Mouse (Mus musculus) naive thymus-derived CD4-positive, alpha-beta T cell, adult 2 months (primary cell): ENCODE results near the gene Hoxd11.

ENCODE experiments used
- DNase-seq: peaks from one replicate; pipeline ENCODE4 v3.0.0-alpha.2; 2011; ENCODE audit warnings: low read depth

Hoxd11 gene

DNA sequence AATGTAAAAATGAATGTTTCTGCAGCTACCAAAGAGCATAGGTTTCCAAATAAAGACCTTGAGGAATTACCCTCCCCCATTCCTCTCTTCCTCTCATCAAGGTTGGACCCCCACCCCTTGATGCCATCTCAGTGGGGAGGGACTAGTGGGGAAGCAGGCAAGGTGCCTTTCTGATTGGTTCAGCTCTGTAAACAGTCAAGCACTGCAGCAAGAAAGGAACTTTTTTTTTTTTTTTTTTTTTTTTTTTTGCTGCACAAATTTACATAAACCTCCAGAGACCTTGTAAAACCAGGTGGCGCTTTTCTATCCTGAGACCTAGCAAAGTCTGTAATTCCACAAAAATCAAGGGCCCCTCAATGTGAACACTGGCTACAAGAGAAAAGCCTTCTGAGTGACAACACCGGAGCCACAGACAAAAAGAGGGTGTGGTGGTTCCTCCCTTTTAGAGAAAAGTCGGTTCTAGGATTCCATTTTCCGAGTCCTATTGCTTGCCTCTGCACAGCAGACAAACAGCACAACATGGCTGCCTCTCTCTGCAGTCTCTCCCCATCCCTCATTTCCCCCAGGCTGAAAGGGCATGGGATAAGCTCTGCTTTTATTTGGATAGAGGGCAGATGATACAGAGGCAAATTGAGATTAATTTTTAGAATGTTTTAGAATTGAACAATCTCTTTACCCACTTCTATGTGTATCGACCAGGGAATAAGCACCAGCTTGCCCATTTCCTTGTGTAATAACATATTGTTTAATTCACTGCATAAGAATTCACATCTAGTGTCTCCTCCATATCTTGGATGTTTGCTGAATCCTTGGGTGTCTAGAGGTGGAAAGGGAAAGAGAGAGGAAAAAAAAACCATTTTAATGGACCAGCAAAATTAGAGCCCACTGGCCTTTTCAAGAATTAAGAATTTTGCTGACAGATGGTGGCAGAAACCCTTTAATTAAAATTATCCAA lies 30.4 kb downstream of the Hoxd11 start:
- no peak for DNase-seq

GRCm38 (mm10) chr2:74710929-74711543 lies 31.7 kb downstream of the Hoxd11 start:
- DNase-seq = no peak

DNA sequence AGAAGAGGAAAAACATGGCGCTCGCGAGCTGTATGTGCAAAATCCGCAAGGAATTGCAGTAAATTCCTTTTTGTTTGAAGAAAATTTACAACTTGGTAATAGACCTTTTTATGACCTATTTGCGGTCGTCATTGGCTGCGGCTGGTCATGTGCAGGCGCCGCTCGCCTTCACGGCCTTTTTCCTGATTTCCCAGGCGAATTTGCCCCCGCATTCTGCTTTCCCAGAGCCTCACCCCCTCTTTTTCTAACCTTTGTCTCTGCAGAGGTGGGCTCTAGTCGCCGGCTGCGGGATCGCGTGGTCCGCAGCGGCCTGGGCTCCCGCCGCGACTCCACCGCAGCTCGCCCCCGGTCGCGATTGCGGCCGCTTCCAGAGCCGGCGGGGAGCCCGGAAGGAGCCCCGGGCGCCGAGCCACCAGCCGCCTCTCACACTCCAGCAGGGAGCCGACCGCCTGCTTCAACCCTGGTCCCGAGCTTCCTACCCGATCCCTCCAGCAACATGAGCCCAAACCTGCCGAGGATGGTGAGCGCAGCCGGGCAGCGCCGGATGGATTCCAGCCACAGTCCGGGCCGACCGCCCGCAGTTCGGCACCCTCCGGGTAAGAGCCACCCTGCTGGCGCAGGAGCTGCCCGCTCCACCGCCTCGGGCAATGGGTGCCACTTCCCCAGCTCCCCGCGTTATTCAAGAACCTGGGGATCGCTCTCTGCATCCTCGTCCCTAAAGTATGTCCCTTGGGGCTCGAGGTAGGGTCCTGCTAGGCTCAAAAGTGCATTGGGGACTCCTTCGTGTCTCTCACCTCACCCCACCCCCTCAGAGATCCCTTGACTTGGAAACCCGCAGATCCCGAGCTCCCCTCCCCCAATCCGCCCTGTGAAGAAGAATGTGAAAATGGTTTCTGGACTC lies 32.6 kb downstream of the Hoxd11 start, which contains the start of the genes Hoxd3 and Hoxd4:
TSS of gene Hoxd3 (plus strand) at position 207 of the 901 bp plus-strand sequence.
TSS of gene Hoxd4 (plus strand) at position 209 of the 901 bp plus-strand sequence.
- DNase-seq = no peak

DNA sequence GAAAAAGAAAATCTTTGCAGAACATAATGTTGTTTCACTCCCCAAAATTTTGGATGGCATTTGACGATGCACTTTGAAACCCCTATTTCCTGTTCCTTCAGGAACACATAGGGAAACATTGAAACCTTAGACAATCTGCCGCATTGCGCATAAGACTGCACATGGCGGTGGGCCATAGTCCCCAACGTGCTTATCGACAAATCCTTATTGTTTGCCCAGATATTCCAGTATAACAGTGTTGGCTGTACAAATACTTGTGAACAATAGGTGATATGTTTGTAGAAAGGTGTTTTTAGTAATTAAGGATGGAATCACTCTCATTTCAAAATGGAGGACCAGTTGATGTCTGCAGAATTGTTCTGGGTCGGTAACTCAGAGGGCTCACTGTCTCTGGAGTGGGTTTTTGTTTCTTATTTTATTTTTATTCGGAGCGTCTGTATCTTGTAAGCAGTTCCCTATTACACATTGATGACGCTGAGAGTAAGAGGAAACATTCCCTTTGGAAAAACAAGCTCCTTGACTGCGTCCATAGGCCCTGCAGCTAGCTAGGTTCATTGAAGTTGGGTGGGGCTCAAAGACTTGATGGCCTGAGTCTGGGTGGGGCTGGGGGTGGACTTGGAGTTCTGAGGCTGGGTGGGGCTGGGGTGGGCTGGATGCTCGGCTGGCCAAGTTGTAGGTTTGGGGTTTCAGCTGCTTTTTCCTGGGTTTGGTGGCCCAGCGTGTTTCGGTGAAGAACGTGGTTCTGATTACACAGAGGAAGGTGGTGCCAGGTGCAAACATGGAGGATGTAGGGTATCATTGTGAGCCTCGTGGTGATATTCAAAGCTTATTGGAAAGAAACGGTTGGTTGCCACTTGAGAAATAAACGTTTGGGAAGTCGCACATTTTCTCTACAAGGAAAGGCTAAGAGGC lies 34.1 kb downstream of the Hoxd11 start:
- DNase-seq = no peak

- no peak for DNase-seq
Measured at GRCm38 (mm10) chr2:74714156-74714789, 34.9 kb downstream of the Hoxd11 start.

GRCm38 (mm10) chr2:74714881-74715280 lies 35.5 kb downstream of the Hoxd11 start:
- DNase-seq = no peak

GRCm38 (mm10) chr2:74715504-74716241 lies 36.3 kb downstream of the Hoxd11 start:
- peak; percentile 84 for DNase-seq

DNA sequence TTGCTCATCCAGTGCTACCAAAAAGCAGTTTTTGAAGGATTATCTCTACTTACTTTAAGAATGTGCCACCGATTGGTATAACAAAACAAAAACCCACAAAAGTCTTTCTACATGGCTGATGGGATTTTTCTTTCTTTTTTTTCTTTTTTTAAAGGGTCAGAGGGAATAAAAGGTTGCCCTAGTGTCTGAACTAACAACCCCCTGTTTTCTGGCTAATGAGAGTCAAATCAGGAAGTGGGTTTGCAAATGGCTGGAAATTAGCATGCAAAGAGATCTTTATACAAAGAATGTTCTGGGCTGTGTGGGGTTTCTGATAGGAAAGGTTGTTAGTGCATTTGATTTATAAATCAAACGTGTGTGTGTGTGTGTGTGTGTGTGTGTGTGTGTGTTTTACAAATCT lies 41.0 kb downstream of the Hoxd11 start:
- no peak for DNase-seq

- no peak for DNase-seq
Measured at GRCm38 (mm10) chr2:74720955-74721491, 41.7 kb downstream of the Hoxd11 start.

GRCm38 (mm10) chr2:74721882-74722281 lies 42.5 kb downstream of the Hoxd11 start:
- no peak for DNase-seq

DNA sequence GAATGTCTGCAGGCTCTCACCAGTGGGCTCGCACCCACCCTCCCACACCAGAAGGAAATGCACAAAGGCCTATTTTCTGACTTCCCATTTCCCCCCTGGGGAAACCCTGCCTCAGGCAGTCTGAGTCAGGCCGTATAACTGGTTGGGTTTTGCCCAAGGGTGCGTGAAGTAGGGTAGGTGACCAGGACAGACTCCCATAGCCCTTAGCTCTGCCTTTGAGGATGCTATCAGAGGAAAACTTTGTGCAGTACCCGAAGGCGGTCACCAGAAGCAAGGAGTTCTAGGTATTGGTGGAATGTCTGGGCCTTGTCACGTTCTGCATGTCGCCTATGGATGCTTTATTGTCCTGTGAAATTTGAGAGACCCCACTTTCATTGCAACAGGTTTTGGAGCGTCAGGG lies 43.6 kb downstream of the Hoxd11 start:
- DNase-seq = no peak

- DNase-seq = no peak
Measured at GRCm38 (mm10) chr2:74724244-74725015, 45.1 kb downstream of the Hoxd11 start.

DNA sequence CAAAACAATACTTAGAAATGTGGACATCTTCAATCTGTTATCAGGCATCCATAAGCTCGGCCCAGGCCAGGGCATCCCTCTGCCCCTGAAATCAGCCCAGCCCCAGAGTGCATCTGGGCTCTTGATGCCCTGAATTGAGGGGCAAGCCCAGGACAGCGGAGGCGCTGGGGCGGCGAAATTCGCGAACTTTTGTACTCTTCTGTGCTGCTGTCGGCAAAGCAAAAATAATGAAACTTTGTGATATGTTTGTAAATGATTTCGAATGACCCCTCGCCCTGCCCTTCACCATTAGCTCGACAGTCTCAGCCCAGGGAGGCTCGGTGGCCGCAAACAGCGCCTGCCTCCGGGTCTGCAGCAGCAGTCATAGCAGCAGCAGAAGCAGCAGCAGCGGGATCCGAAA lies 45.8 kb downstream of the Hoxd11 start:
- DNase-seq = no peak

DNA sequence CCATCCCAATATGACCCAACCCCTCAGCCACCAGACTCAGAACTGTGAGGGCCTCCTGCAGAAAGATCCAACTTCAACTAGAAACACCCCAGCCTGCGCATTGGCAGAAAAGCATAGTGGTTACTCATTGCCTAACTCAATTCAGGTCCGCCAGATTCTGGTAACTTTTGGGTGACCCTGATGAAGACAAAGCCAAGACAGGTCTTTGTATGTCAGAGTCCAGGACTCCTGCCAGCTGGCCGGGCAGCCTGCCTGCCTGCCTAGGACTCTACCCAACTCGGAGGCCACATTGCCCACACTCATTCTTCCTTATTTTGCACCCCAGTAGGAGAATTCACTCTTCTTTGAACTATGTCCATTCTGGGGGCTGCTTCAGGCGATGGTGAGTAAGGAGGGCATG lies 47.2 kb downstream of the Hoxd11 start, which contains the start of gene Gm28230:
TSS of gene Gm28230 (plus strand) at position 178 of the 400 bp plus-strand sequence.
- DNase-seq = no peak

GRCm38 (mm10) chr2:74726973-74727639 lies 47.7 kb downstream of the Hoxd11 start:
- no peak for DNase-seq

DNA sequence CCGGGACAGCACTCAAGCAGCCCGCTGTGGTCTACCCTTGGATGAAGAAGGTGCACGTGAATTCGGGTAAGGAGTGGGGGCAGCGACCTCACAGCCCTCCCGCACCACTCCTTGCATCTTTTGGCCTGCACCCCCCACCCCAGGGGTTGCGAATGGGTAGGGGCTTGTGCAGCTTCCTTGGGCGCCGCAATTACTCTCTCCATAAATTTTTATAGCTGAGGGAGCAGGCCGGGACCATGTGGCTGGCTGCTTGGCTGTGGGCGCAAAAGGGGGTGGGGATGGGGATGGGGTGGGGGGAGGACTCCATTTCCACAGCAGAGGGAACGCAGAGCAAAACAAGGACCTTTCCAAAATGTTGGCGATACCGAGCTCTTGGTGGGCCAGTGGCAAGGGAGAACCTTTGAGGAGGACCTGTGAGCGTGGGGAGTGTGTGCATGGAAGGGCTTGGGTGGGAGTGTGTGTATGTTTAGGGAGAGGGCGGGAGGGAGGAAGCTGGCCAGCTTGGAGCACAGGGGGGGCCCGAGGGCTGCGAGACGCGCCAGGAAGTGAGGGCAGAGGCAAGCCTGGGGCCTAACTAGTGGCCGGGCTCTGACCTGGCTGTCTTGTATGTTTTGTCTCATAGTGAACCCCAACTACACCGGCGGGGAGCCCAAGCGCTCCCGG lies 48.4 kb downstream of the Hoxd11 start:
- DNase-seq = no peak

DNA sequence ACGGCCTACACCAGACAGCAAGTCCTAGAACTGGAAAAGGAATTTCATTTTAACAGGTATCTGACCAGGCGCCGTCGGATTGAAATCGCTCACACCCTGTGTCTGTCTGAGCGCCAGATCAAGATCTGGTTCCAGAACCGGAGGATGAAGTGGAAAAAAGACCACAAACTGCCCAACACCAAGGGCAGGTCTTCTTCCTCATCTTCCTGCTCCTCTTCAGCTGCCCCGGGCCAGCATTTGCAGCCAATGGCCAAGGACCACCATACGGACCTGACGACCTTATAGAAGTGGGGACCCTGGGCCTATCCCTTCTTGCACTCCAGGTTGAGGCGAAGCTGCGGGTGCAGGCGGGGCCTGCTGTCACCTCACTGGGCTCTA lies 48.9 kb downstream of the Hoxd11 start:
- no peak for DNase-seq

DNA sequence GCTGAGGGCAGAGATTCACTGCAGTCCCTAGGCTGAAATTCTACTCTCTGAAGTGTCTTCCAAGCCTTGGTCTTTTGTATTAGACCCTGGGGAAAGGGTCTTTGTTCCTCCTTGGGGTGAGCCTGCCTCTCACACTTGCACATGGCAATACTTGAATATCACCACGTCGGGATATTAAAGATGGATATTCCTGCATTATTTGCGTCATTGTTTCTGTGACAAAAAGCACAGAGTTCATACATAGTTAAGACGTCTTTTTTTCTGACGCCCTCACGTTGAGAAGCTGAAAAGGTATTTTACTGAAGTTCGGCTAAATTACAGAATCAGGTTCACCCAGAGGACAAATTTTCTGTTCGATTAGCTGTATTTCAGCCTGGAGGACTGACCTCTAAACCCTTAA lies 51.0 kb downstream of the Hoxd11 start:
- no peak for DNase-seq
